Mouse (Mus musculus) MEL (cell line): ENCODE results near the gene Pak1ip1. TPM values are rescaled to one million over a fixed set of nuclear protein-coding genes. Genes with fewer than 3 reads are reported as not detected.

Source experiments
- DNase-seq: peaks from one replicate; pipeline ENCODE4 v3.0.0; 2011; ENCODE audit warnings: low read depth, low spot score
- H3K27ac ChIP-seq: 2 replicates; pipeline ENCODE4 v1.5.1; 2012; ENCODE audit warnings: low read depth, mild to moderate bottlenecking, control low read depth, low read length, moderate library complexity; ENCODE audit not compliant: control insufficient read depth
- H3K27me3 ChIP-seq, 2 experiments: fragments of 150-350 bp in 1 of 2; sonication (generic) in 1 of 2; 2 replicates each; pipeline ENCODE4 v1.6.1; 2012; ENCODE audit warnings: low read length in 2 of 2, mild to moderate bottlenecking in 2 of 2, improper control_type of control experiment in 1 of 2, moderate library complexity in 1 of 2; ENCODE audit not compliant: insufficient read depth in 2 of 2, control insufficient read depth in 1 of 2
- H3K36me3 ChIP-seq, 2 experiments: 2 replicates each; pipeline ENCODE4 v1.6.1; 2012 to 2014; ENCODE audit warnings: low read length in 2 of 2, improper control_type of control experiment in 1 of 2, inconsistent platforms in 1 of 2, mild to moderate bottlenecking in 1 of 2; ENCODE audit not compliant: insufficient read depth in 2 of 2, control insufficient read depth in 1 of 2
- H3K4me1 ChIP-seq, 2 experiments: fragments of 150-350 bp in 1 of 2; sonication (generic) in 1 of 2; 2 replicates each; pipeline ENCODE4 v1.6.1; 2012; ENCODE audit warnings: low read length in 2 of 2, improper control_type of control experiment in 1 of 2, mild to moderate bottlenecking in 1 of 2; ENCODE audit not compliant: insufficient read depth in 2 of 2, control insufficient read depth in 1 of 2
- H3K4me3 ChIP-seq, 2 experiments: fragments of 150-350 bp in 1 of 2; sonication (generic) in 1 of 2; 2 replicates each; pipeline ENCODE4 v1.5.1; 2012; ENCODE audit warnings: low read depth in 2 of 2, low read length in 2 of 2, mild to moderate bottlenecking in 2 of 2, moderate library complexity in 2 of 2, control low read depth in 1 of 2, improper control_type of control experiment in 1 of 2; ENCODE audit not compliant: control insufficient read depth in 1 of 2, insufficient read depth in 1 of 2
- H3K79me2 ChIP-seq: 2 replicates; pipeline ENCODE4 v1.6.1; 2012; ENCODE audit warnings: mild to moderate bottlenecking, low read length, moderate library complexity; ENCODE audit not compliant: control insufficient read depth, poor library complexity, insufficient read depth
- H3K9ac ChIP-seq: 2 replicates; pipeline ENCODE4 v1.6.1; 2012; ENCODE audit warnings: low read depth, mild to moderate bottlenecking, control low read depth, low read length, moderate library complexity; ENCODE audit not compliant: control insufficient read depth, poor library complexity, severe bottlenecking
- H3K9me3 ChIP-seq: fragments of 150-350 bp; sonication (generic); replicated peaks from 2 replicates; pipeline ENCODE4 v1.6.1; 2012; ENCODE audit warnings: mild to moderate bottlenecking, low read length, improper control_type of control experiment, moderate library complexity; ENCODE audit not compliant: insufficient read depth
- BHLHE40 ChIP-seq: IDR thresholded peaks from 2 replicates; pipeline ENCODE4 v1.6.1; 2012; ENCODE audit warnings: low read depth, mild to moderate bottlenecking, inconsistent platforms, low read length, improper control_type of control experiment, borderline replicate concordance
- CTCF ChIP-seq, 3 experiments: IDR thresholded peaks in 2 of 3; conservative IDR thresholded peaks in 1 of 3; 2 replicates each; pipeline ENCODE4 v1.5.1; 2011 to 2012; ENCODE audit warnings: low read length in 3 of 3, low read depth in 2 of 3, mild to moderate bottlenecking in 2 of 3, improper control_type of control experiment in 1 of 3, inconsistent platforms in 1 of 3, mixed read lengths in 1 of 3, moderate library complexity in 1 of 3; ENCODE audit not compliant: control insufficient read depth in 1 of 3, insufficient read depth in 1 of 3, poor library complexity in 1 of 3, severe bottlenecking in 1 of 3
- E2F4 ChIP-seq: IDR thresholded peaks from 2 replicates; pipeline ENCODE4 v1.6.1; 2011; ENCODE audit warnings: low read depth, low read length, improper control_type of control experiment, borderline replicate concordance
- ELF1 ChIP-seq: IDR thresholded peaks from 2 replicates; pipeline ENCODE4 v1.6.1; 2014; ENCODE audit warnings: low read depth, mild to moderate bottlenecking, inconsistent platforms, low read length, improper control_type of control experiment, moderate library complexity
- EP300 ChIP-seq, 2 experiments: IDR thresholded peaks; 2 replicates each; pipeline ENCODE4 v1.6.1; 2011; ENCODE audit warnings: improper control_type of control experiment in 2 of 2, low read length in 2 of 2, low read depth in 1 of 2, mild to moderate bottlenecking in 1 of 2
- GATA1 ChIP-seq: IDR thresholded peaks from 2 replicates; pipeline ENCODE4 v1.6.1; 2011; ENCODE audit warnings: low read depth, low read length, improper control_type of control experiment
- HCFC1 ChIP-seq: IDR thresholded peaks from 2 replicates; pipeline ENCODE4 v1.6.1; 2012; ENCODE audit warnings: low read depth, mild to moderate bottlenecking, inconsistent platforms, low read length, improper control_type of control experiment, moderate library complexity
- JUND ChIP-seq: IDR thresholded peaks from 2 replicates; pipeline ENCODE4 v1.6.1; 2011; ENCODE audit warnings: low read depth, mild to moderate bottlenecking, improper control_type of control experiment, low read length
- KAT2A ChIP-seq: conservative IDR thresholded peaks from 2 replicates; pipeline ENCODE4 v1.6.1; 2012; ENCODE audit warnings: low read depth, low read length, improper control_type of control experiment, inconsistent platforms
- MXI1 ChIP-seq: IDR thresholded peaks from 2 replicates; pipeline ENCODE4 v1.6.1; 2011; ENCODE audit warnings: mild to moderate bottlenecking, low read depth, low read length, improper control_type of control experiment
- MYB ChIP-seq: IDR thresholded peaks from 2 replicates; pipeline ENCODE4 v1.6.1; 2011; ENCODE audit warnings: mild to moderate bottlenecking, low read depth, low read length, improper control_type of control experiment
- MYC ChIP-seq: IDR thresholded peaks from 2 replicates; pipeline ENCODE4 v1.6.1; 2011; ENCODE audit warnings: low read depth, mild to moderate bottlenecking, low read length, improper control_type of control experiment, moderate library complexity
- NELFE ChIP-seq: IDR thresholded peaks from 2 replicates; pipeline ENCODE4 v1.6.1; 2011; ENCODE audit warnings: low read depth, low read length, improper control_type of control experiment
- NRF1 ChIP-seq: IDR thresholded peaks from 2 replicates; pipeline ENCODE4 v1.6.1; 2014; ENCODE audit warnings: low read depth, mild to moderate bottlenecking, inconsistent platforms, low read length, improper control_type of control experiment, moderate library complexity; ENCODE audit not compliant: poor library complexity, insufficient read depth, severe bottlenecking
- POLR2AphosphoS2 ChIP-seq: IDR thresholded peaks from 2 replicates; pipeline ENCODE4 v1.6.1; 2011; ENCODE audit warnings: low read length, improper control_type of control experiment
- POLR2AphosphoS5 ChIP-seq: IDR thresholded peaks from 2 replicates; pipeline ENCODE4 v1.6.1; 2012; ENCODE audit warnings: low read depth, borderline replicate concordance, mild to moderate bottlenecking, inconsistent platforms, low read length, moderate library complexity, mixed read lengths
- RCOR1 ChIP-seq: IDR thresholded peaks from 2 replicates; pipeline ENCODE4 v1.6.1; 2012; ENCODE audit warnings: low read depth, mild to moderate bottlenecking, inconsistent platforms, low read length, improper control_type of control experiment
- SIN3A ChIP-seq: IDR thresholded peaks from 2 replicates; pipeline ENCODE4 v1.6.1; 2012; ENCODE audit warnings: low read length, improper control_type of control experiment, inconsistent platforms
- SMC3 ChIP-seq: IDR thresholded peaks from 2 replicates; pipeline ENCODE4 v1.6.1; 2011; ENCODE audit warnings: low read depth, low read length, improper control_type of control experiment
- TAL1 ChIP-seq: IDR thresholded peaks from 2 replicates; pipeline ENCODE4 v1.6.1; 2012; ENCODE audit warnings: mild to moderate bottlenecking, inconsistent platforms, low read length, moderate library complexity, mixed read lengths
- TBP ChIP-seq: IDR thresholded peaks from 2 replicates; pipeline ENCODE4 v1.8.0; 2011; ENCODE audit warnings: low read depth, low read length, improper control_type of control experiment
- TCF12 ChIP-seq: IDR thresholded peaks from 2 replicates; pipeline ENCODE4 v1.6.1; 2014; ENCODE audit warnings: low read depth, mild to moderate bottlenecking, inconsistent platforms, low read length, improper control_type of control experiment, moderate library complexity
- UBTF ChIP-seq: IDR thresholded peaks from 2 replicates; pipeline ENCODE4 v1.6.1; 2012; ENCODE audit warnings: low read depth, mild to moderate bottlenecking, inconsistent platforms, low read length, improper control_type of control experiment, moderate library complexity, borderline replicate concordance; ENCODE audit not compliant: insufficient read depth
- USF1 ChIP-seq: IDR thresholded peaks from 2 replicates; pipeline ENCODE4 v1.6.1; 2014; ENCODE audit warnings: low read depth, mild to moderate bottlenecking, inconsistent platforms, low read length, improper control_type of control experiment, moderate library complexity
- USF2 ChIP-seq, 2 experiments: IDR thresholded peaks; 2 replicates each; pipeline ENCODE4 v1.6.1; 2011 to 2012; ENCODE audit warnings: improper control_type of control experiment in 2 of 2, low read length in 2 of 2, borderline replicate concordance in 1 of 2, inconsistent platforms in 1 of 2, low read depth in 1 of 2, mild to moderate bottlenecking in 1 of 2; ENCODE audit not compliant: insufficient read depth in 1 of 2
- ZC3H11A ChIP-seq: IDR thresholded peaks from 2 replicates; pipeline ENCODE4 v1.6.1; 2012; ENCODE audit warnings: low read depth, mild to moderate bottlenecking, inconsistent platforms, low read length, improper control_type of control experiment
- ZKSCAN1 ChIP-seq: IDR thresholded peaks from 2 replicates; pipeline ENCODE4 v1.6.1; 2012; ENCODE audit warnings: low read depth, mild to moderate bottlenecking, inconsistent platforms, low read length, improper control_type of control experiment, moderate library complexity
- ZNF384 ChIP-seq: IDR thresholded peaks from 2 replicates; pipeline ENCODE4 v1.6.1; 2012; ENCODE audit warnings: low read depth, mild to moderate bottlenecking, inconsistent platforms, low read length, improper control_type of control experiment
- polyA plus RNA-seq, 2 experiments: library from polyadenylated mRNA; stranded (reverse) in 1 of 2; unstranded in 1 of 2; fragments of >175 nt in 1 of 2; fragments of >200 nt in 1 of 2; gene quantifications; 2 replicates each; pipeline versions ENCODE4 v1.2.1 to v1.2.4; 2012; ENCODE audit warnings: low replicate concordance in 2 of 2, low read depth in 1 of 2; ENCODE audit not compliant: insufficient read length in 2 of 2, insufficient read depth in 1 of 2, missing spikeins in 1 of 2
- total RNA-seq: library from RNA; depleted of rRNA; stranded (reverse); fragments of 300-350 nt; gene quantifications from 2 replicates; pipeline ENCODE4 v1.2.3, GENCODE M21; 2012

The Pak1ip1 gene
- total and polyA plus RNA-seq, 3 experiments: 101 to 109 TPM; not detected in 1

DNA sequence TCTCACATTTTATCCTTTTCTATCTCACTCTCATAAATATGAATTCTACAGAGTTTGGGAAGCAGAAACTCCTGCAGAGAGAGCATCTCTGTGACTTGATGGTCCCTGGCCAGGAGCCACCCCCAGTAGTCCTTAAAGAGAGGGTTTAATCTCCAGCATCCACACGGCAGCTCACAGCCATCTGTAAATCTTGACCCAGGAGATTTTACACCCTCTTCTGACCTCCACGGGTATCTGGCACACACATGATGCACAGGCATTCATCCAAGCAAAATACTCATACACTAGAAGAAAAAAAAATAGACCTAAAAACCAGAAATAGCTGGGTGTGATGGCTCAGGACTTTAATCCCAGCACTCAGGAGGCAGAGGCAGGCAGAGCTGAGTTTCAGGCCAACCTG lies 12.4 kb upstream of the Pak1ip1 start:
- H3K4me3 ChIP-seq: no peak overlapping the region
- H3K9ac ChIP-seq: no peak overlapping the region
- H3K27ac ChIP-seq: no peak overlapping the region
- TF ChIP-seq UBTF (no peak), TBP (no peak), JUND (no peak), ELF1 (no peak), RCOR1 (peak; percentile 61; the same call in 1 of the 2 replicates), HCFC1 (no peak), SIN3A (no peak), EP300 (IDR thresholded peaks at IDR 0.05; ENCODE audit: low read depth in 1 of 2, low read length in 2 of 2) (peak in 1 of 2 experiments; percentile 59; a peak in 2 of 4 replicates), BHLHE40 (no peak), ZNF384 (peak; percentile 48), TAL1 (peak; percentile 54), E2F4 (no peak), ZKSCAN1 (no peak), USF2 (IDR thresholded peaks at IDR 0.05; ENCODE audit: borderline replicate concordance in 1 of 2, insufficient read depth in 1 of 2, low read depth in 1 of 2, low read length in 2 of 2) (no peak), TCF12 (peak; percentile 50; the same call in 1 of the 2 replicates), GATA1 (peak; percentile 51; the same call in 1 of the 2 replicates), MYB (no peak), KAT2A (no peak), MYC (no peak)
- TF ChIP-seq, all 39 proteins: peak for 6
- peak; percentile 44 for DNase-seq
- H3K79me2 ChIP-seq: no peaks in the 10 kb centered on the region
- peaks cover 6 to 15% of the 10 kb centered on the region in 2 experiments for H3K4me1 ChIP-seq
- no peaks in the 10 kb centered on the region for H3K27me3 ChIP-seq
- H3K36me3 ChIP-seq: peaks cover 0 to 11% of the 10 kb centered on the region in 2 experiments; a peak in 2 of 4 replicates
- no peaks in the 10 kb centered on the region for H3K9me3 ChIP-seq

DNA sequence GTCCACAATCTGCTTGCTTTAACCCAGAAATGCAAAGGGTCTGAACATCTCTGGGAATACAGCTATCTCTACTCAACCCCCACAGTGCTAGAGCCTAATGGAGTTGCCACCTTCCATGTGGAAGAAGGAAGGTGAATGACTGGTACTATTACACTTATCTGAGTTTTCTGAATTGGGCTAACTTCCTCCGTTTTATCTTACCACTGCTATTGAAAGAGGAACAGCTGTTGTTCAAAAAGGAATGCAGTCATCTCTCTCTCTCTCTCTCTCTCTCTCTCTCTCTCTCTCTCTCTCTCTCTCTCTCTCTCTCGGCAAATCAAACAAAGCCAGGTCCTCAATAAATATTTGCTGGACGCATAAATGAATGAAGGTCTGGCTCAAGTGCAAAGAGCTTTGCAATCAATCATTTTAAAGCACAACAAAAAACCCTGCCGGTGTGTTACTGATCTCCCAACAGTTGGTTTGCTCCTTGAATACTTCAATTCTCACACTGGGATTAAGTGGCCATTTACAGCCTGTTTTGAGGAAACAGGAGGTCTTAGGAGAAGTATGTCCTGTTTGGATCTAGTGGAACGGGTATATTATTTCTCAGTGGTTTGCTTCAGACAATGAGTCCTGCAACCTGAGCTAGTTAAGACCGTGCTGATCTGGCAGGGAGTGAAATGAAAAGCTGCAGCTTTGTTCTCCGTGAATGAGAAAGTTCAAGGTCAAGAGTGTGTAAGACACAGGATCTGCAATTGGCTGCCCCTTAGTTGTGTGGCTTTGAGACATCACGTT lies 6.1 kb upstream of the Pak1ip1 start:
- peaks cover 0 to 5% of the 10 kb centered on the region in 2 experiments; a peak in 2 of 4 replicates for H3K36me3 ChIP-seq
- no peaks in the 10 kb centered on the region for H3K9me3 ChIP-seq
- H3K27me3 ChIP-seq: no peaks in the 10 kb centered on the region
- no peaks in the 10 kb centered on the region for H3K79me2 ChIP-seq
- peak overlapping the region; percentile 49 for H3K27ac ChIP-seq
- H3K4me1 ChIP-seq: peaks cover 0 to 2% of the 10 kb centered on the region in 2 experiments; a peak in 2 of 4 replicates
- peak overlapping the region; percentile 49 for H3K9ac ChIP-seq
- peak; percentile 69 for DNase-seq
- H3K4me3 ChIP-seq: peak overlapping the region; percentile 54 to 55
- no peak for TF ChIP-seq POLR2AphosphoS5
- no peak for TF ChIP-seq KAT2A
- TF ChIP-seq SMC3: no peak
- no peak for TF ChIP-seq POLR2AphosphoS2
- no peak for TF ChIP-seq USF2 (IDR thresholded peaks at IDR 0.05; ENCODE audit: borderline replicate concordance in 1 of 2, insufficient read depth in 1 of 2, low read depth in 1 of 2, low read length in 2 of 2)
- TF ChIP-seq TCF12: peak; percentile 64
- TF ChIP-seq USF1: no peak
- TF ChIP-seq HCFC1: peak; percentile 39; the same call in 1 of the 2 replicates
- no peak for TF ChIP-seq UBTF
- no peak for TF ChIP-seq NELFE
- no peak for TF ChIP-seq NRF1
- TF ChIP-seq ZKSCAN1: no peak
- peak; percentile 63 for TF ChIP-seq RCOR1
- TF ChIP-seq CTCF (IDR thresholded peaks at IDR 0.05 in 2 of 3, conservative IDR thresholded peaks at IDR 0.05 in 1 of 3; ENCODE audit: control insufficient read depth in 1 of 3, insufficient read depth in 1 of 3, low read depth in 2 of 3, low read length in 3 of 3, poor library complexity in 1 of 3, severe bottlenecking in 1 of 3): no peak
- TF ChIP-seq TBP: no peak
- no peak for TF ChIP-seq ZC3H11A
- peak; percentile 74; the same call in 1 of the 2 replicates for TF ChIP-seq MYC
- TF ChIP-seq MXI1: peak; percentile 53; the same call in 1 of the 2 replicates
